Mouse (Mus musculus): ENCODE data around the gene Wdr11.

Wdr11 gene

DNA sequence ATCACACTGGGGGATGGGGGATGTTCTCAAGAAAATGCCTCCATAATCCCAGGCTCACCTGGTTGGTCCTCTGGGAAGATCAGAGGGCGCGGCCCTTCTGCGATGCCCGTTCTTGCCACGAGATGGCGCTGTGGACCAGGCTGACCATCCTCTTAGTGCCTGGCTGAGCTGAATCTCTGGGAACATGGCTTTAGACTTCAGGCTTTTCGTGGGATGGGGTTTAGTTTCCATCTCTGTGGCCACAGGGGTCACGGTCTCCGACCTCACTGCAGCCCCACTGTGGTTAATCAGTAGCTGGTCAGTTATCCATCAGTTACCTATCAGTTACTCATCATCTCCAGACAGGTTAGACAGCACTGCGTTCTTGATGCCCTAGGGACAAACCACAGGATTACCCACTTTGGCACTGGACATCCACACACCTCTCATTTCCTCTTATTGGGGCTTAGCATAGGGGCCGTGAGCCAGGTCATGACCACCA, 62.2 kb downstream of the Wdr11 start:
- peak; percentile 76 for DNase-seq (ENCODE audit: low spot score)

- DNase-seq (ENCODE audit: low spot score) = no peak
These were observed 63.3 kb downstream of the Wdr11 start for GRCm38 (mm10) chr7:129654923-129655322.

GRCm38 (mm10) chr7:129655604-129656226, 64.1 kb downstream of the Wdr11 start:
- DNase-seq (ENCODE audit: low spot score) = no peak

DNA sequence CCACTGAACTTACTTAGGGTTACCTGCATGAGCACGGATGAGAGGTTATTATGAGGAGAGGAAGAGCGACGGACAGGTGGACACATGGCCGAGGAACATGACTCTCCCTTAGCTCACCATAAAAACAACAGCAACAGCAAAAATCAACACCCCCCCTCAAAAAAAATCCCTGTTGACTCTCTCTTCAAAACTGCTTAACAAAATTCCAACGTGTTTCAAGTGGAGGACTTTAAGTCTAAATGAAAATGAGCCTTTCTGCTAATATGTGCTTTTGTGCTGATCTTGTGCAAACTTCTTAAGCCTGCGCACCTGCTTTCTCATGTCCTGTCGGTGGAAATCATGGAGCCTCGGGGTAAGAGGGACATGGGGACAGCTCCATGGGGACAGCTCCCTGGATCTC, 66.2 kb downstream of the Wdr11 start:
- DNase-seq (ENCODE audit: low spot score) = no peak

- DNase-seq (ENCODE audit: low spot score) = no peak
These were observed 68.1 kb downstream of the Wdr11 start for GRCm38 (mm10) chr7:129659755-129660154.

DNA sequence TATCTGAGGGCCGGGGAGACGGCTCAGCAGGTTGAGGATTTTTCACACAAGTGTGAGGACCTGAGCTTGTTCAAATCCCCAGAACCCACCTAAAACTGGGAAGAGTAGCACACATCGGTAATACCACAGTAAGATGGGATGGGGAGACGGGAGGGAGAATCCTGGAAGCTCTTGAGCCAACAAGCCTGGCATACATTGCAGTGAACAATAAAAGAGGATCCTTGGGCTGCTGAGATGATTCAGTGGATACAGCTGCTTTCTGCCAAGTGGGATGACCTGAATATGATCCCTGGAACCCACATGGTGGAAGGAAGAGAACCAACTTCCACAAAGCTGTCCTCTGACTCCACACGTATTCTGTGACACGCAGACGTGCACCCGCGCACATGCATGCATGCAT, 68.9 kb downstream of the Wdr11 start:
- DNase-seq (ENCODE audit: low spot score) = no peak

DNA sequence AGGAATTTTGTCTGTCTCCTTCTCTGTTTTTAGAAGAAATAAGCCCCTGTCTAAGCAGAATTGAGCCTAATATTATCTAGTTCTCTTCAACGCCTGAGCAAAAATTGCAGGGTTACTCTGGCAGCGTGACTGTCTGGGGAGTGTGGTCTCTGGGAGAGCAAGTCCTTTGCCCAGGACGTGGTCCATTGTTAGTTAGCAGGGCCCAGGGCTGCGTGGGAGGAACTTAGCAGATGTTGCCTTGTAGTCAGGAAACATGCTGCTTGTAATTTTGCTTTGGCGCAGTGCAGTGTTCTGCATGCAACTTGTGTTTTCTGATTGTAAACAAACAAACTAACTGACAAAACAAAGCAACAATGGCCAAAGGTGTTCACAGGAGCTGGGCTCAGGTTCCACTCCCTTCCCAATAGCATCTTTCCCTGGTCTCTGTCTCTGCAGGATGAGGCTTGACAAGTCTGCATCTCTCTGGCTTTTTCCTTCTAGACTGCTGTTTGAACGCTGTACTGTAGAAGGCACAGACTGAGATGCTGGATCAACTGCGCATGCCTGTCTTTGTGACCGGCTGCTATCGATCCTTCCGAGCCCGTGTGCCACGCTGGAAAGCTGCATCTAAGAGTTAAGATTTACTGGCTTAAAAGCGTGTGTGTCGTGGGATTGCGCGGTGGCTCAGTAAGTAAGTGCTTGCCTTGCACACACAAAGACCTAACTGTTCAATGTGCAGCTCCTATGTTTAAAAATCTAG, 70.6 kb downstream of the Wdr11 start:
- DNase-seq (ENCODE audit: low spot score) = no peak

DNA sequence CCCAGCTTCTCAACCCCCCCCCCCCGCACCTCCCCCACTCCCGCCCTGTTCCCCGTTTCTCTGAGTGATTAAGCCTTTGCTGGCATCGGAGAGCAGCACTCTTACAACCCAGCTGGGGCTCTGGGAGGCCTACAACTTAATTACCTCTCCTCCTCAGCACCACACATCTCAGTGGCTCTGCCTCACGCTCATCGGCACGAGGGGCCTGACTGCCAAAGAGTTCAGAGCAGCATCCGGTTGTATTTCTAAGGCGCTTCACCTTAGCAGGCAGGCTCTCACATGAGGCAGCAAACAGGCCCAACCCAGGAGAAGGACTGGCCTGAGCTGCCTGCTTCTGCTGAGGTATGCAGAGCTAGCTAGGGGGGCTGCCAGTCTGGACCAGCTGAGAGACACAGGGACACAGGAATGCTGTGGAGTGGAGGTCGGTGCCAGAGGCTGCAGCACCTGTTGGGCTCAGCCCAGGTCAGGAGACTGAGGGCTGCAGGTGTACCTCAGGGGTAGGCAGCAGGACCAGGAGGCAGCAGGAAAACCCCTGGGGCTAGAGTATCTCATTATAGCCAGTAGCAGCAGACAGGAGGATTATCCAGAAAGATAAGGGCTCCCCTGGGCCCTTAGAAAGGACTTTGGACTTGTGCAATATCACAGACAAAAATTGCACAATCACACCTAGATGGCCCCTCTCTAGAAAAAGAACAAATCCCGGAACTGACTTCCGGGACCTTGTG, 72.3 kb downstream of the Wdr11 start:
- peak; percentile 29 for DNase-seq (ENCODE audit: low spot score)

DNA sequence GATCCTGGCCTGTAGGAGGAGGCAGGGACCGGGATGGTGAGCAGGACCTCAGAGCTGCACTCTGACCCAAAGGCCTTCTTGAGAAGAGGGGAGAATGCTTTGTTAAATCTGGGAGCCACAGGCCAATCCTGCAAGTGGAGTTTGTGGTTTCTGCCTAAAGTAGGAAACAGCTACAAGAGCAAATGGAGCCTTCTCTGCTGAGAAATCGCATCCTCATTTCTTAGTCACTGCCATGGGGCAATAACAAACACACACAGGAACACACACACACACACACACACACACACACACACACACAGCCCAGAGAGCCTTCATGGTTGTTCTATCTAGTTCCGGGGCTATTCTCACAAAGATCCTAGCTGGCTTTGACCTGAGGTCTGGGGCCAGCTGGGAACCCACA, 73.7 kb downstream of the Wdr11 start:
- DNase-seq (ENCODE audit: low spot score) = no peak

DNA sequence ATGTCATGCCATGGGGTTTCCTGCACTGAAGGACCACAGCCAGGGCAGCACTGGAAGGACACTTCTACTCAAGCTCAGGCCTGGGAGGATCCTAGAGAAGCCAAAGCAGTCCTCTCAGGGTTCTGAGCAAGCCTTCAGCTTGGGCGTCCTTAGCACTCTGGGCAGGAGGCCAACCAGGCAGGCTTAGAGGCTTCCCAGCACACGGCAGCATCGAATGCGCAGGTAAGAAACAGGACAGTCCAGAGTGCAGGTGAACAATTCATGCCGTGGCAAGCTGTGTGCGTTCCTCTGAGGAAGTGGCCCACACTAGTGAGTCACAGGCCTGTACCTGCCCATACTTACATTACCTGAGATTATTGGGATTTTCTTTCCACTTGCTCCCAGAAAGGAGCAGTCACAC, 74.3 kb downstream of the Wdr11 start:
- peak; percentile 31 for DNase-seq (ENCODE audit: low spot score)

- DNase-seq (ENCODE audit: low spot score) = no peak
These were observed 74.9 kb downstream of the Wdr11 start for GRCm38 (mm10) chr7:129666526-129666925.

GRCm38 (mm10) chr7:129670280-129670679, 78.6 kb downstream of the Wdr11 start:
- DNase-seq (ENCODE audit: low spot score) = no peak

- DNase-seq (ENCODE audit: low spot score) = peak; percentile 86
These were observed 80.3 kb downstream of the Wdr11 start for GRCm38 (mm10) chr7:129671675-129672651.

GRCm38 (mm10) chr7:129673776-129674175, 82.1 kb downstream of the Wdr11 start:
- no peak for DNase-seq (ENCODE audit: low spot score)

- DNase-seq (ENCODE audit: low spot score) = no peak
These were observed 82.9 kb downstream of the Wdr11 start for GRCm38 (mm10) chr7:129674558-129674957.

GRCm38 (mm10) chr7:129675852-129676251, 84.2 kb downstream of the Wdr11 start:
- no peak for DNase-seq (ENCODE audit: low spot score)

DNA sequence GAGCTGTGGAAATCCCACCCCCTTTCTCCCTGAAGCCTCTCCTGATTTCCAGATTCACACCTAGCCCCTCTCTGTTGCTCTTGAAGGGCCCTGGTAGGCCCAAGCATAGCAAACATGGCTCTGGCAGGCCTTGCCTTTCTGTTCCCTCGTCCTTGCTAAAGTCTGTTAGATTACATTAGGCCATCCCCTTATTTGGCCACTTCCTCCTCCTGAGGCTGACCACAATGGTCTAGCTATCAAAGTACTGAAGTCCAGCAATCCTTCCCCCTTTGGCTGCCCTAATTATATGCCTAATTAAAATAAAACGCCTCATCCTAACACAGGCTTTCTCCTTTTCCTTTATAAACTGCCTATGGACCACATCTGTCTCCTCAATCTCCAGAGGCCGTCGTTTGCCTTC, 85.5 kb downstream of the Wdr11 start:
- DNase-seq (ENCODE audit: low spot score) = no peak

DNA sequence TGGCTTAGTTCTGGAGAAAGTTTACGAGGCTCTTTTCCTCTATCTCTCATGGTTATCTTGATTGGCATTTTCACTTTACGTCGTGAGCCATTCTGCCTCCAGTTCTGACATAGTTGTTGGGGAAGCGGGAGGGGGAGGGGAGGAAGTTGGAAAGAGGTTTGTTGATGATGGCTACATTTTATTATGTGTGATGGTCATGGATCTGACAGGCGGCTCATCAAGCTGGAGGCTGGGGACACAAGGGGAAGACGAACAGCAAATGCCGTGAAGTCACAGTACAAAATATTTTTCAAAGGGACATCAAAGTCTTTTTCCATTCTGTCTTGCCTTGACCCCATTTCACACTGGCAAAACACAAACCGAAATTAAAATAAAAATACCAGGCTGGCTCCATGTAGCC, 86.8 kb downstream of the Wdr11 start:
- peak; percentile 37 for DNase-seq (ENCODE audit: low spot score)

- no peak for DNase-seq (ENCODE audit: low spot score)
These were observed 87.3 kb downstream of the Wdr11 start for GRCm38 (mm10) chr7:129678972-129679371.

GRCm38 (mm10) chr7:129680534-129681210, 89.0 kb downstream of the Wdr11 start:
- DNase-seq (ENCODE audit: low spot score) = peak; percentile 70

- DNase-seq (ENCODE audit: low spot score) = no peak
These were observed 90.9 kb downstream of the Wdr11 start for GRCm38 (mm10) chr7:129682525-129682924.
